Mouse (Mus musculus) adrenal gland, adult 8-10 months (tissue): ENCODE measurements at regions not wholly inside any gene's neighbourhood (a gene's known extent, or its start where the extent isn't known, plus 50 kb on each side); places are given as distances from the start of the nearest gene placed in this dataset.
"Not testable (repeated sequence)": the region's sequence is repeated elsewhere in the genome, so short reads cannot be mapped to it uniquely, and the experiment has no call there.

Source experiments
- DNase-seq: peaks from one replicate; pipeline ENCODE4 v3.0.0; 2022

DNA sequence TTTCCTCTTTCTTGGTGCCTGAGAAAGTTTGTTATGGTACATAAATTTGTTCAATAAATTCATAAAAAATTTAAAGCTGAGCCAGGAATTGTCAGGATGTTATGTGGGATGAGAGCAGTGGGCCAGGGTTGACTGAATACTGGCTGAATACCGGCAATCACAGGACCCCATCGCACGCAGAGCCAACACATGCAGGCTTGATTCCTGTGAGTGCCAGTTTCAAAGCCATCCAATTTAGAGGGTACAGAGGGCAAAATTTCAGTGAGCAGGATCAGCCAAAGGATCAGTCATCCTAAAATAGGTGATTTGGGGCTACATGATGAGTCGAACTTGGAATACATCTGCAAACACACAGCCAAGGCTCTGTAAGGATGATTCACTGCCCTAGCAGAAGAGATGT, 583.6 kb upstream of the Nectin3 start:
- DNase-seq, result no peak

GRCm38 (mm10) chr16:47080330-47080729, 582.0 kb upstream of the Nectin3 start:
- DNase-seq, result no peak

DNA sequence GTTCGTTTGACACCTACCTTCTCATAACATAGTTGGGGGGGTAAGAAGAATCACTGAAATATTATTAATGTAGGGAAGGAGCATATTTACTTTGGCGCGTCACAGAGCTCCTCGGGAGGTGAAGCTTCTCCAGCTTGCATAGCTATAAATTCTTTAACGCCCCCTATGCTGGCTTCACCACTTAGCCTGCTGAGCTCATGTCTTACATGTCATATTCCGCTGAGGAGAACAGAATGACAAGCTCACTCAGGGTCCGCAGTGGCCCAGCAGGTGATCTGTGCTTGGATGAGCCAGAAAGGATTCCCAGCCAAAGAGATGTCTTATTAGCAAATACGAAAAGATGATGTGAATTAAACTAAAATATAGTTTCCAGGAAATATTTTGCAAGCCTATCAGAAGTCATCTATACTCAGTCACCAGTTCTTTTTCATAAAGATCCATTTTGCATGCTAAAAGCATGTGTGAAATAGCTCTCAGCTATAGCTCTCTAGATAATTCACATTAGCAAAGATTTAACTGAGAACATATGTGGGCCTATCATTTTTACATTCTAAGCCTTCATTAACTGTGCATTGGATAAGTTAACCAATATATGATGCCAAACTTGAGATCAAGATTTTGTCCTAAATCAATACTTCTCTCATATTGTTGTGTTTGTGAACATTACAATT, 561.1 kb upstream of the Nectin3 start:
- no peak for DNase-seq

DNA sequence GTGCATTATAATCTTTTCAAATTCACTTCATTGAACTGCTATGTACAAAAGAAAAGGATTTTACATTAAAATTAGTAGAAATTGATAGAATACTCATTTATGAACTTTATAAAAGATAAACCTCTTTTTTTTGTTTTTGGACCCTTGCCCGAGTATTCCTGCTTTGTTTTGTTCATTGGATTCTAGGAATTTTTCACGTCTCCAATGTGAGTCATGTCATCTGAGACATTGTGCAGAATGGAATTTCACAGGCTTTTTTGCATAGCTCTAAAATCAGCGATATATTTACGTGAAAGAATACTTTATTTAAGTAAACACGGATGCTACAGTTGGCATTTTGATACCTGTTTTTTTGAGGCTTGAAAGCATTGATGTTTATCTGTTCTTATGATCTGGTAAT, 560.5 kb upstream of the Nectin3 start:
- no peak for DNase-seq

- no peak for DNase-seq
Observed at GRCm38 (mm10) chr16:47025971-47026370, 527.6 kb upstream of the Nectin3 start.

DNA sequence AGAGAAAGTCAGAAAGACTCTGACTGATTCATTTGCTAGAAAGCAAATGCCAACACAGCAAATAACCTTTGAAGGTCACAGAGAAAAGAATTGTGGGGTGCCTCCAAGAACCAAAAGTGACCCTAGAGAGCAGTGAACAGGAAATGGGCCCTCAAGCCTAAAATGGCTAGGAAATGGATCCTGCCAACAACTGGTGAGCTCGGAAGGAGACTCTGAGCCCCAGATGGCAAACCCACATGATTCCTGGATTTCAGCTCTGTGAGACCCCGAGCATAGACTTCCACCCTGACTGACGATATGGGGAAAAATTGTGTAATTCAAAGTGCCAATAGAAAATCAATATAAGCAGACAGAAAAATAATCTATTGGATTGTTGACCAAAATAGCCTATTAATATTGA, 519.2 kb upstream of the Nectin3 start:
- no peak for DNase-seq

- no peak for DNase-seq
Observed at GRCm38 (mm10) chr16:46982910-46983600, 484.7 kb upstream of the Nectin3 start.

- no peak for DNase-seq
Observed at GRCm38 (mm10) chr16:46982272-46982909, 484.1 kb upstream of the Nectin3 start.

DNA sequence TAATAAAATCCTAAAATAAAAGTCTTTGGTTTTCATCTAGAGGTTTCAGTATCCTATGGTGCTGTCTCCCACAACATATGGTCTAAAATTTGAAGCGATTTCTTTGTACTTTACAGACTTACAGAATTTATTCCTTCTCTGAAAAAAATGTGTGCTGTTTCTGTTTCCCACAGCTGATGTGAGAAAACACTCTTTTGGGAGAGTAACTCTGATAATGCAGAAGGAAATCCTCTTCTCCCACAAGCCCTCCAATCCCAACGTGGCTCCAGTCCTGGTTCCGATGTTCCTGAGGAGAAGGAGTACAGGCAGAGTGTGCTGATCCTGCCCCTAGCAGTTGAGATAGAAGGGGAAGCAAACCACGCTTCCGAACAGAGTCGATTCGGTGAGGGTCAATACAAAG, 467.4 kb upstream of the Nectin3 start:
- DNase-seq, result no peak

DNA sequence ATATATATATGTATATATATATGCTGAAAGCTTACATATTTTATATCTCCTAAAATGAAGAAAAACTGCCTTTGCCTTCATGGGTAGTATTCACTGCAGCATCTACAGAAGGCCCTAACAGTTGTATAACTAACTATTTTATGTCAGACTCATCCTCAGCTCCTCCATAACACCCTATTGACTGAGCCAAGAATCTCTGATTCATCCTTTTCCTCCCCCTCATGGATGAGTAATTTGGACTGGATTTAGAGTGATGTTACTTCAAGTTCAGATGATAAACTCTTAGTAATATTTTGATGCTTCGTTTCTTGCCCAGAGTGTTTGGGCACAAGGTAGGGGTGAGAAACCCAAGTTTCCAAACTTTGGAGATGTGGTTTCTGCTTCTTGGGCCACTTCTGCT, 458.7 kb upstream of the Nectin3 start:
- DNase-seq, result no peak

GRCm38 (mm10) chr16:46926060-46926459, 427.7 kb upstream of the Nectin3 start:
- DNase-seq, result peak; percentile 0

GRCm38 (mm10) chr16:46894576-46895203, 396.4 kb upstream of the Nectin3 start:
- DNase-seq, result no peak

DNA sequence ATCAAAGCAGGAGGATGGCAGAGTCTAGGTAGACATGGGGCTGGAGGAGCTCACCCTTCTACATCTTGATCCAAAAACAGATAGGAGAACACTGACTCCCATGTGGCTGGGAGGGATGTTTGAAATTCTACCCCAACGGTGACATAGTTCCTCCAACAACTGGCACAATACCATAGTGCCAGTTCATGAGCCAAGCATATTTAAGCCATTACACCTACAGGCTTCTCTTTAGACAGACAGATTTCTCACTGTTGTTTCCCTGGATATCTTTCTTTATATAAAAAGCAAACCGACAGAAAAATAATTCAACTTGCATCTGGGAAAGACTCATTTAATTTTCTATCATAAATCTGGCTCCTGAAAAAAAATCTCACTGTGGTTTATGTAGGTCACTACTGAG, 380.4 kb upstream of the Nectin3 start:
- DNase-seq, result no peak

- DNase-seq, result no peak
Observed at GRCm38 (mm10) chr16:46863959-46864358, 365.6 kb upstream of the Nectin3 start.

DNA sequence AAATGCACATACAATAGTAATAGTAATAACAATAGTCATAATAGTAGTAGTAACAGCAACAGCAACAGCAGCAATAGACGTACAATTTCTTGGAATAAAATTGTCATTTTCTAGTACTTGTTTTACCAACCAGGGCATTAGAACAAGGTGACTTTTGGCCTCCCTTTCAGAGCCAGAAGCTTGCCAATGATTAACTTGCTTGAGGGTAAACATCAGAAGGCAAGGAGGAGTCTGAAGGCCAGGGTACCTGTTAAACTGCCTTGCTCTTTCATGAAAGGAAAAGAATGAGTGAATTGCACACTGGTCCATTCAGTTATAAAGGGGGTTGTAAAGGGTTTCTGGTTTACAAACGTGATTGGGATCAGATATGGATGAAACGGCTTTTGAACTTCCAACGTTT, 351.2 kb upstream of the Nectin3 start:
- DNase-seq, result no peak

DNA sequence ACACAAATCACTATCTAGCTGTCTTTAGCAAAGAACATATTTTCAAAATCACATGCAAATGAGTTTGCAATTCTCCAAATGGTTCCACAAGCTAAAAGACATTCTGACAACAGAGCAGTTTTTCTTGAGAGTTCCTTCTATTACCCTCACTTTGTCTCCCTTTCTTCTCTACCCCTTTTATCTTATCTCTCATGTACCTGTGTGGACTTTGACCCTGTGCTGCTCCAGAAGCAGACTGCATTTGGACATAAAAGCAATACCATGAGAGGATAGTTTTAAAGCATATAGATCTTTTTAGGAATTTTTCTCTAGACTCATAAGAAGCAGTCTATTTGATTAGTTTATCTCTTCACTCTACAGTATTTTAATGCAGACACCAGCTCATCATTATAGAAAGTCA, 350.4 kb upstream of the Nectin3 start:
- DNase-seq, result no peak

DNA sequence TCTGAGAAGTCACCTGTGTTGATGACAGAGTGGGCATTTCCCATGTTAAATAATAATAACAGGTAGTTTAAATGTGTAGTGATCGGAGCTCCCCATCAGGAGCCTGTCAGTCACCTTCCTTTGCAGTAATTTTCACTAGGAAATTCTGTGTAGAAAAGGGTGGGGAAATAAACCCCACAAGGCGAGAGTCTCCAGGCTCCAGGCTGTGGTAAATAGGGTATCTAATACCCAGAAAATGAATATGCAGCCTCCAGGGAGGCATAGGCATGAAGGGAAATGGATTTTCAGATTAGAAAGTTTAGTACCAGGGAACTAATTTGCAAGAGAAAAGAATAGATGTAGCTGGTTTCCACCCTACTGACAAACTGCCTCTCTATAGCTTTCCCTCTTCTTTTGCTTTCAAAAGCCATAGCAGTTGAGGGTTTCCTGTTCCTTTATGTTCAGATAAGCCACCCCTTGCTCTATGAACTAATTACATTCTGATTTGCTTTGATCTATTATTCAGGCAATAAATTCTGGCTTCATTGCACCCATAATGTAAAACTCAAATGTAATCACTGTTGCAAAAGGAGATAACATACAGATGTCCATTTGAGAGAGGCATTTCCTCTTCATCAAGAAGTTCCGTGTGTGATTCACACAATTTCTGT, 349.5 kb upstream of the Nectin3 start:
- DNase-seq, result no peak

GRCm38 (mm10) chr16:46841179-46841578, 342.9 kb upstream of the Nectin3 start:
- DNase-seq, result no peak

GRCm38 (mm10) chr16:46840764-46841163, 342.4 kb upstream of the Nectin3 start:
- DNase-seq, result no peak

- DNase-seq, result no peak
Observed at GRCm38 (mm10) chr16:46825147-46825546, 326.8 kb upstream of the Nectin3 start.

DNA sequence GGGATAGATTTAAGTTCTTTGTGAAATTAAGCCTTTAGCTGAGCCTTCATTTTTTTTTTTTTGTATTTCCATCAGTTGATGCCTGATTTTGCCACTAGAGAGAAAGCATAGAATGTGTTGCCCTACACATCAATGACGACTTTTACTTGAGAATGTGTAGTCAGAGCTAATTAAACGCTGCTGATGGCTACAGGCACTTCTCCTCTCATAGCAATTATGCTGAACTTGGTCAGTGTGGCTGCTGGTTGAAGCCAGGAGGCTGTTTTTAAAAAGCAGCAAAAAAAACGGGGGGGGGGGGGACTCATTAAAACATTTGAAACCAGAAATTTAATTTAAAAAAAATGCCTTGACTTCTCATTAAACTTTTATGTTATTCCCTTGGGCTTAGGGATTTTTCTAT, 324.4 kb upstream of the Nectin3 start:
- no peak for DNase-seq

GRCm38 (mm10) chr16:46818215-46818614, 319.9 kb upstream of the Nectin3 start:
- no peak for DNase-seq

- not testable (repeated sequence) for DNase-seq
Observed at GRCm38 (mm10) chr16:46811835-46812234, 313.5 kb upstream of the Nectin3 start.
